Mouse (Mus musculus): Measurements from ENCODE around the gene 4933411K16Rik.

The 4933411K16Rik gene

DNA sequence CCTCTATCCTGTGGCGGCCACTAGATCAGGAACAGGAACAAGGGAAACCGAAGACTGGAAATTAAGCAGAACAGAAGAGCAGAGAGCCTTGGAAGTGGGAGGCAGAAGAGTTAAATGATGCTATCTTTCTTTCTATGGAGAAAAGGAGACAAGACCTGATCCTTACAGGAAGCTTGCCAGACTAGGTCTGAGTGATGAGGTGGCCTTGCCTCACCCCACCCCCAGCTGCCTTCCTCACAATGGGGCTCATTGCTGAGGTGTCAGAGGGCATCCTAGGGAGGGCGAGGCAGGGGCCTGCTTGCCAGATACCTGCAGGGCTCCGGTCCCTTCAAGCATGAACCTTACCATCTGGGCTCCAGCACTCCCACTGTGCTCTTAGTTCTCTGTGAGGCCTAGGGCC, at the start of gene 4933411K16Rik:
4933411K16Rik (plus strand) TSS at position 301 of the 400 bp plus-strand sequence.
- DNase-seq (ENCODE audit: low spot score in 2 of 2) = no peak

DNA sequence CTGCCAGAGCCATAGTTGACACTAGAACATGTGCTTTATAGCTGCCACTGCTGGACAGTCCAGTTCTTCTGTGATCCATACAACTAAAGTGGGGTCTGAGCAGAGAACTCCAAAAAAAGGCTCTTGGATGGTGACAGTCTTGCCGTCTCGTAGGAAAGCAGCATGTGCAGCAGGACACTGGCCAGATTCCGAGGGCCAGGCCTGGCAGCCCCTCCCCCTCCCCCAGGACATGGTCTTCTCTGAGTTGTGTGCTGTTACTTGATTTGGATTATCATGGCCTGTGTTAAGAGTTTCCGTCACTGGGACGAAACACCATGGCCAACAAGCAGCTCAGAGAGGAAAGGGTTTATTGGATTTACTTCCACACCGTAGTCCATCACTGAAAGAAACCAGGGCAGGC, 47.8 kb upstream of the 4933411K16Rik start:
- DNase-seq (ENCODE audit: low spot score in 2 of 2) = no peak

DNA sequence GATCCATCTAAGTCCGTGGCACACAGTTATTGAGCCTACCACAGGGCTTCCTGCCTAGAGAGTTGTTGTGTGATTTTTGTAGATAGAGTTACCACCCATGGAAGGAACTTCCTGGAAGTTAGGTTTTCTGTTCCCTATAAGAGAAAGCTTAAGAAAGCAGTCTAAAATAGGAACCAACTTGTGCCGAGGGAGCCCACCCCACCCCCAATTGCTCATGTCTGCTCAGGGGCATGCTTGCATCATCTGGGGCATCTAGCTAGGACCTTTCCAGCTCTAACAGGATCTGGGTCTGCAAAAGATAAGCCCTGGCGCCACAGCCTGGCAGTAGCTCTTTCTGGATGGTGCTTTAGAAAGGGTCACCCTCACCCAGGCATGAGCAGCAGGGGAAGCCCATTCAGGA, 46.4 kb upstream of the 4933411K16Rik start:
- DNase-seq (ENCODE audit: low spot score in 2 of 2) = no peak

DNA sequence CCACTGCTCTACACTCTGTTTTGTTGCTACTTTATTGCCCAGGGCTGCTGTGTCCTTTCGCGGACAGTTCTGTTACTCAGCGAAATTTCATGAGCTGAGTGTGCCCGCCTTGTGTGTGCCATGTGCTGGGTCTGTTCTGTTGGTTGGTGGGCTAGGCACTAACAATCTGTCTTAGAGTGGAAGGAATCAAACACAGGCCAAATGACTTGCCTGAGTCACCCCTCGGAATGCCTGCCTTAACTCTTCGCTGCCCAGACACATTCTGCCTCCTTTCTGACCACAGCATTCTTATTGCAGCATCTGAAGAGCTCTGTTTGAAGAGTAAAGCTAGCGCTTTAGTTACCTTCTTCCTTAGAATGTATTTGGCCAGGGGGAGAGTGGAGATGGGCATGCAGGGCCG, 45.5 kb upstream of the 4933411K16Rik start:
- no peak for DNase-seq (ENCODE audit: low spot score in 2 of 2)

DNA sequence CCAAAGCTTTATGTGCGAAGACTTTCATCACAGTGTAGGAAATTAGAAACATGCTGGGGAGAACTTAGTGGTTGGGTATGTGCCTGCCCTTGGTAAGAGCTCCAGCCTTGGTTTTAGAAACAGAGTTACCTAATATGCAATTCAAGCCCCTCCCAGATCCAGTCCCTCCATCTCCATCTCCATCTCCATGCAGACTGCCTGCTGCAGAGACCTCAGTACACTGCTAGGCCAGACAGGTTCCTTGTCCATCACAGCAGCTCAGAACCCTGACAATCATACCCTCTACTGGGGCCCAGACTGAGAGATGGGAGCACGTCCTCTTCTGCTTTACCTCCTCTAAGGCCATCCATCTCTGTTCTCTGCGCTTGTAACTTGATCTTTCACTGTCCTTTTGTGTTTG, 43.5 kb upstream of the 4933411K16Rik start:
- DNase-seq (ENCODE audit: low spot score in 2 of 2) = no peak

DNA sequence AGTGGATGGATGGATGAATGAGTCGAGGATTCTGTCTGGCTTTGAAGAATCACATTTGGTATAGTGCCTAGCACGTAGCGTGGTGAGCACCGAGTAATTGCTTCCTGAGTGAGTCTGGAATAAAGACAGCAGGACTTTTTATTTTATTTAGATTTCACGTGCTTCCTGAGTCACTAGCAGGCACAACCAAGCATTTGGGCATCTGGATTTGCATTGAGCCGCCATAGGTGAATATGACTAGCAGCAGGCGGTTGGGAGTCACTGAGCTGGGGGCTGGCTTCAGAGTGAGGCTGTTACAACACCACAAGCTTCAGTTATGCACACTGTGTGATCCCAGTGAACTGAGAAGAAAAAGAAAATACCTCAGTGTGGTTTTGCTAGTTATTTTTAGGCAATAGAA, 43.0 kb upstream of the 4933411K16Rik start:
- DNase-seq (ENCODE audit: low spot score in 2 of 2) = no peak

DNA sequence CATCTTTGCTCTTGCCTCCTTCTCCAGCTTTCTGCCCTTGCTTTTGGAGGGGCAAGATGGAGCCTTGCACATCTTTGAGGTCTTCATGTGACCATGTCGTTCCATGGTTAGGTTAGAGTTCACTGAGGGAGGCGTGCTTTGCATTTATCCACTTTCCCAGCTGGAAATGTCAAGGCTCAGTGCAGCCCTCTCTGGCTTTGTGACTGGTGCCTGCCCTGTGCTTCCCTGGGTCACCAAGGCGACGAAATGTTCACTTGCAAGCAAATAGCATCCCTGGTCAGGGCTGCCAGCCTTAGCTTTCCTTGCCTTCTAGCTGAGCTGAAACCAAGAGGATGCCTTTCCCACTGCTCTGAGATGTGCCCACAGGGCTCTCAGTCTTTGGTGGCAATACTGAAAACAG, 41.6 kb upstream of the 4933411K16Rik start:
- no peak for DNase-seq (ENCODE audit: low spot score in 2 of 2)

DNA sequence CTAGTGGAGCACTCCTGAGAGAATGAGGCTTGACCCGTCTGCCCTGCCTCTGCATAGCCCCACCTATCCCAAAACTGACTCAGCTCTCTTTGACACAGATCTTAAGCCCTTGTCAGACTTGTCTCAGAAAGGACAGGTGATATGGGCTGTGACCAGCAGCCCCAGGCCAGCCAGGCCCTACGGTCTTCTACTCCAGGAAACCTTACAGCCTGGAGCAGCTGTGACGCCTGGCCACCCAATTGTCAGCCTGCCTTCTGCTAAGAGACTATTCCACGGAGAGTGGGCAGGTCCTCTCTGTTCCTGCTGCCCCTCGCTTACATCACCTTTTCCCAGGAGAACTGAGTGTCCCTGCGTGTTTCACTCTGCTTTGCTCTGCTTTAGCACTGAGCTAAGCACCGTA, 40.9 kb upstream of the 4933411K16Rik start:
- no peak for DNase-seq (ENCODE audit: low spot score in 2 of 2)

DNA sequence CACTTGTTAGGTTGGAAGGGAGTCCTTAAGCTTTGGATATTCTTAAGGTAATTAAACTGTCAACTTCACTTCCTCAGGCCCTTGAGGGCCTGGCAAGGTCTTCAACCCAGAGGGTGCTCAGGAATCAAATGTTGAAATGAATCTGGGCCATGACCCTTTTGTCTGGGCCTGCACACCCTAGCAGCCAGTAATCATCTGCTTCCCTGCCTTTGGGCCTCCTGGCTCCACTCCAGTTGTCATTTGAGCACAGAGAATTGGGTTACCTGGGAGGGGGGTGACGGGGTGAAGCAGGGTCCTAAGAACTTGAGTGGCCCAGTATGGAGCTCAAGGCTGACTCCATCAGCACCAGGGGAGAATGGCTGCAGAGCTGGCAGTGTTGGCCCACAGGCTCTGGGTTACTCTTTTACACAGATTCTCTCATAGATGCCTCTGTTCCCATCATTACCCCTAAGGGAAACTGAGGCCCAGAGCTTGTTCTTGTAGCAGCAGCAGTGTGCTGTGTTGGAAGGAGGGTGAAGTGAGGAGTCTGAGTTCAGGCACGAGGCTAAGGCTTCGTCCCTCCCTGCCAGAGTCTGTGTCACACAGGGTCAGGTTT, 37.7 kb upstream of the 4933411K16Rik start:
- DNase-seq (ENCODE audit: low spot score in 2 of 2) = no peak

DNA sequence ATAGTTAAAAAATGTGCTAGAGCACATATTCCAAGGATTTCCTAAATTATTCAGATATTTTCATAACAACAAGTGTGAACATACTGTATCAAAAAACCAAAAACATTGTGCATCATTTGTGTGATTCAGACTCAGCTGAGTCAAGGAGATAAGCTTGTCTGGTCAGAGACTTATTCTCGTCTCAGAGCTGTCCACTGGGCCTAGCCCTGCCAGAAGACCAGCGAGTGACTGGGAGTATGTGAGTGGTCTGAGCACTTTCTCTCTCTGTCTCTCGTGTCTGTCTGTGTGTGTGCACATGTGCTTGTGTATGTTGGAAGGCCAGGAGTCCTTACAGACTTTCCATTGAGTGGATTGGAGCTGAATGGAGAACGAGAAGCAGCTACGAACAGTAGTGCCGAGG, 37.0 kb upstream of the 4933411K16Rik start:
- no peak for DNase-seq (ENCODE audit: low spot score in 2 of 2)

DNA sequence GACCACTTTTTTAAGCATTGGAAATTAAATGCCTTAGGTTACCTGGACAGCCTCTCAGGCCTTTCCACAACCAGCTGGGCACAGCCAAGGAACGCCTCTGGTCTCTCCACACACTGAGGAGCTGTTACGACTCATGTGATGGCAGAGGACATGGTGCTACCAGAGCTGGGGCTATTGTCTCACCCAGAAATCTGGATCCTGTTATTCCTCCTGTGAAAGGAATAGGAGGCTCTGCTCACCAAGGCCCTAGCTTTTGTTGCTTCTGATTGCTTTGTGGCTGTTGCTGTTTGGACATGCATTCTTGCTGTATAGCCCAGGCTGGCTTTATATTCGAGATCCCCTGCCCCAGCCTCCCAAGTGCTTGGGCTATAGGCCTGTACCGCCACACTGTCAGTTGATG, 35.8 kb upstream of the 4933411K16Rik start:
- DNase-seq (ENCODE audit: low spot score in 2 of 2) = no peak

DNA sequence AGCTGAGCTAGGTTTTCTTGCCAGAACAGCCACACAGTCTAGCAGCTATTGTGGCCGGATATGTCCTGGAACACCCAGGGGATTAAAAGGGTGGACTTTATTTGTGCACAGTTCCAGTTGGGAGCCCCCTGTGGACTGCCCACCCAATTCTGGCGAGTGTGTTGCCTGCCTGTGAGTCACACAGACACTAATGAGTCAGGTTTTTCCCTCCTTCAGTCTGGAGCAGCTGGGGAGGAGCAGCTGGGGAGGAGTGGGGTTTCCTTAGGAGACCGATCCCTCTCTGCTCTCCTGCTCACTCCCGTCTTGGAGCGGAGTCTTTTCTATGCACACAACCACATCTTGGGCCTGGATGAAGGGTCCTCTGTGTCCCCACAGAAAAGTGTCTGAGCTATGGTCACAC, 35.2 kb upstream of the 4933411K16Rik start:
- no peak for DNase-seq (ENCODE audit: low spot score in 2 of 2)

DNA sequence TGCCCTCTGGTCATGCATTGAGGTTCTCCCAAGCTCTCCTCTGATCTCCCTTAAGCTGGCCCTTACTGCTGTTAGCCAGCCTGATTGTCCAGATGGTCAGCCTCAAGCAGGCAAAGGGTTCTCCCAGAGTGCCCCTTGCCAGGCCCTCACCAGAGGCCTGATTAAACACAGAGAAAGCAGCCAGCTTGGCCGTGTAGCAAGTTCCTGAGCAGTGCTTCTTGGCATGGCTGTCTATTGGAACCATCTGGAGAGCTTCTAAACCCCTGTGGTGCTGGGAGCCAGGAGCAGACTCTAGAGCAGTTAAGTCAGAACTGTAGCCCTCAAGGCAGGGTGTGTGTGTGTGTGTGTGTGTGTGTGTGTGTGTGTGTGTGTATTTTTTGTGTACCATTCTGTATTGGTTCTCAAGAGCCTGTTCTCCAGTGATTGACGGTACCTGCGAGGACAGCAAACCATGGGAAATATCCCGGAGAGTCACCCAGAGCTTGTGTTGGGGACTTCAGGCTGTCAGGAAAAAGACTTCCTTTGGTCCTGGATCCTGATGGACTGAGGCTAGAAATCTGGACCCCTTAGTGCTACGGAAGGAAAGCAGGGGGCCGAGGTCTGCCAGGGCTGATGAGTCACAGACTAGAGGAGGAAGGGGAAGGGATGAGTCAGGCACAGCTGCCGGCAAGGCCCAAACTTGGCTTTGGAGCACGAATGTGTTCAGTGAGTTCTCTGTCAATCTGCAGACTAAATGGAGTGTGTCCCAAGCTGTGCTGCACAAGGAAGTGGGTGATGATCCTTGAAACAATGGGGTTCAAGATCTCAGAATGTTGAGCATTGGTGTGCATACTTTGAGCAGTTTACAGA, 34.4 kb upstream of the 4933411K16Rik start:
- no peak for DNase-seq (ENCODE audit: low spot score in 2 of 2)

DNA sequence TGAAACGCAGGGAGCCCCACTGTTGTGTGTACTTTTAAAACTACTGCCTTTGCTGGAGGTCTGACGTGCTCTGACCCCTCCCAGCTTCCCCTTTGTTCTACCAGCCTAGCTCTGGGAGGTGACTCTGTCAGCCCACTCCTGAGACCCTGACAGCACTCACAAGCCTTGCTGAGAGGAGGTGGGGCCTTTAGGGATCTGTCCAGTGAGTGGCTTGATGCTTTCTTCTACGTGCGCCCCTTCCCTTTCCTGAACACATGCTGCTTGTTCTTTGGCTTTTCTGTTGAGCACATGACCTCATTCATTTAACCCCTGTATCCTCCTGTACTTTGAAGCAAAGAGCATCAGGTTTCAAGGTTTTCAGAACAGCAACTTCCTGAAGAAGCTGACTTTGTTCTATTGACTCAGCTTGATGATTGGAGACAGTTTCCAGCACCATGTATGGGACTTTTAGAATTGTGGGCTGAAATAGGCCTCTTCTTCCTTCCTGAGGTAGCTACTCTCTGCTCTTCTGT, 33.0 kb upstream of the 4933411K16Rik start:
- DNase-seq (ENCODE audit: low spot score in 2 of 2) = peak in 1 of 2 experiments; percentile 32

DNA sequence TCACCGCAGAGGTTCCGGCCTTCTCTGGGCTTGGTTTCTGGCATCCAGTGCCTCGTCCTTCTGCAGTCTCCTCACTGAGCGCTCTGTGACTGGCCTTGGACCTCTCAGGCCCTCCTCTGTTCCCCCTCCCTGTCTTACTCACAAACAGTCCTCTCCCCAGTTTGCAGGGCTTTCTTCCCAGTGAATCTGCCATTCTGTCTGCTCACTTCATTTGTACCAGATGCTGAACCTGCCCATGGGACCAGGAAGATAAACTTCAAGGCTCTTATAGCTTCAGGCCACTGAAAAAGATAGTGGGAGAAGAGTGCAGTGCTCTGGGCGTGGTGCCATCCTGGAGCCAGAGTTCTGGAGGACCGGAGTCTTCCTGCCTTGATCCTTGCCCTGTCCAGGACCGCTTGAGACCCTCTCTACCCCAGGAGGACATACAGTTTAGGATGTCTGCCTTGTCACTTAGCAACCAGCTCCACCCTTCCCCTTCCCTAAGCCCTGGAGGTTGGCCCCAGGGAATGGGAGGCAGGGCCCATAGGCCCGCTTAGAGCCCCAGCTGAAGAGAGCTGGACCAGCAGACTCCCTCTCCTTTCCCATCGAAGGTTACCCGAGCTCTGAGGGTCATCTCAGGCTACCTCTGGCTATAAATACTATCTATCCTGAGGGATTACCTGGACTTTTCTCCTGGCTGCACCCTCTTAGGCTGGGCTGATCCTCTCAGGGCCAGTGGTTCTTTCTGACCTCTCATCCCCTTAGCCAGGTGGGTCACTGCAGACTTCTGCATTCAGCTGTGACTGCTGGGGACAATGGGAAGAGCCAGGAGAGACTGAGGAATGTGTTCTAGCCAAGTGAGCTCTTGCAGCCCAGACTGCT, 30.1 kb upstream of the 4933411K16Rik start:
- no peak for DNase-seq (ENCODE audit: low spot score in 2 of 2)

DNA sequence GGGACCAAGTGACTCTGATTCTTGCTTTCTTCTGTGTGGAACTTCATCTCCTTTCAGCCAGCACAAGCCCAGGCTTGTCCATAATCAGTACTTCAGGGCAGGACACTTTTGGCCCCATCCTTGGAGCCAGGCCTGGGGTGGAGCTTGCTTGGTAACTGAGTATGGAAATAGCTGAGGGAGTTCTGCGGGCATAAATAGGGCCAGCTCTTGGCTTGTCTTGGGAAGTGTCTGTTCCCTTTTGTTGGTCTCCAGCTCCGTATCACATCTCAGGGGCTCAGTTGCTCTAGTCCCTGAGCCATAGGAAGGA, 29.6 kb upstream of the 4933411K16Rik start:
- no peak for DNase-seq (ENCODE audit: low spot score in 2 of 2)

DNA sequence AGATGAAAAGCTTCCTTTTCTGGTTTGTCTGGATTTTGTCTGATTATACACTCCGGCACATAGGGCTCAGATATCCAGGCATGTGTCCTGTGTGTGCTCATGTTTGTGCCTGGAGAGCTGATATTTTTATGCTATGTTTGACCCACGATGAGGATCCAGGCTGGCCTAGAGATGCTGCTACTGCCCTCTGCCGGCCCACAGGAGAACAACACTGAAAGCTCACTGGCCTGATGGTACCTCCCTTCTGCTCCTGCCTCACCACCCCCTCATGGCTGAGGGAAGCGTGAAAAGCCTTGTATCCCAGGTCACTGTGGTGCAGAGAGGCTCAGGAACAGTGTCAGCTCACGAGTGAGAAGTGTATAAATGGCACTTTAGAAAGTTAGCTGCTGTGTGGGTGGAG, 25.9 kb upstream of the 4933411K16Rik start:
- DNase-seq (ENCODE audit: low spot score in 2 of 2) = peak; percentile 53 to 74

DNA sequence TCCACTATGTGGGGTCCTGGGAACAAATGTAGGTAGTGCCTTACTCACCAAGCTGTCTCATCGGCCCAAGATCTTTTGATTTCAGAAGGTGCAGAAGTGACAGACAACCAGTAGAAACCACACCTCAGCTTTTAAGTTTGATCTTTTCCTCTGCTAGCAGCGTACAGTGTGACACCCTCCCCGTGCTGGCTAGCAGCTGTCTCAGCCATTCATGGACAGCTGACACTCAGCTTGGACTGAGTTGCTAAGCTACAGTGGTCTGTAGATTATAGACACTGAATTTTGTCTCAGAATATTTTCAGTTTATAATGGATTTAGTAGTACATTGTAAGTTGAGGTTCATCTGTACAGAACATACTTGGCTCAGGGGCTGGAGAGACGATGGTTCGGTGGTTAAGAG, 20.9 kb upstream of the 4933411K16Rik start:
- no peak for DNase-seq (ENCODE audit: low spot score in 2 of 2)

DNA sequence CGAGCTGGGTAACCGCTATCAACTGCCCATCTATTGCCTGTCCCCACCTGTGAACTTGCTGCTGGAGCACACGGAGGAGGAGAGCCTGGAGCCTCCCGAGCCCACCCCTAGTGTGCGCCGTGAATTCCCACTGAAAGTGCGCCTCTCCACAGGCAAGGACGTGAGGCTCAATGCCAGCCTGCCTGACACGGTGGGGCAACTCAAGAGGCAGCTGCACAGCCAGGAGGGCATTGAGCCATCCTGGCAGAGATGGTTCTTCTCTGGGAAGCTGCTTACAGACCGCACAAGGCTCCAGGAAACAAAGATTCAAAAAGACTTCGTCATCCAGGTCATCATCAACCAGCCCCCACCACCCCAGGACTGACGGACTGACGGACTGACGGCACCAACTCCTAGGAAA, 18.4 kb upstream of the 4933411K16Rik start:
- no peak for DNase-seq (ENCODE audit: low spot score in 2 of 2)

DNA sequence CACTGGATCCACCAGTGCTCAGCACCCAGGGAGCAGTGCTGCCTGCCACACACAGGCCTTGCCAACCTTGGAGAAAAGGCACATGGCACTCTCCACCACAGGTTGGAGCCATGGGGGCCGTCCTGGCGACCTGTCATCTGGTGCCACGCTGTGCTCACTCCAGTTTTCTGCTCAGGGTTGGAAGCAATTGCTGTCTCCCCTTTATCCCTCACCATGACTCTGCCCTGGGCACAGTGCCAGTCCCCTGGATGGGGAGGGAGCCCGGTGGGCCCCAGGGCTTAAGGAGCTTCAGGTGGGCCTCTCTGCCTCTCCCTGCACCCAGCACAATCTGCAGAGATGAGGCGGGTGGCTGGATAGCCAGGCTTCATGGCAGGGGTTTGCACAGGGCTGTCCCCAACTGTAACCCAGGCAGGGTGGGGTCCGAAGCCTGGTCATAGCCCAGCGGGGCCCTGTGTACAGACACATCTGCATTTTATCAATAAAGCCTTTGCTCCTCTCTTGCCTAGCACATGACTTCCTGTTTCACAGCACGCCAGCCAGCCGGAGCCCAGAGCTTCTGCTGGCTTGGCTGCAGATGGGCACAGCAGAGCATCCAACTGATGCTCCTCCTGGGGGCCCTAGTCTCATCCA, 17.8 kb upstream of the 4933411K16Rik start:
- DNase-seq (ENCODE audit: low spot score in 2 of 2) = no peak

DNA sequence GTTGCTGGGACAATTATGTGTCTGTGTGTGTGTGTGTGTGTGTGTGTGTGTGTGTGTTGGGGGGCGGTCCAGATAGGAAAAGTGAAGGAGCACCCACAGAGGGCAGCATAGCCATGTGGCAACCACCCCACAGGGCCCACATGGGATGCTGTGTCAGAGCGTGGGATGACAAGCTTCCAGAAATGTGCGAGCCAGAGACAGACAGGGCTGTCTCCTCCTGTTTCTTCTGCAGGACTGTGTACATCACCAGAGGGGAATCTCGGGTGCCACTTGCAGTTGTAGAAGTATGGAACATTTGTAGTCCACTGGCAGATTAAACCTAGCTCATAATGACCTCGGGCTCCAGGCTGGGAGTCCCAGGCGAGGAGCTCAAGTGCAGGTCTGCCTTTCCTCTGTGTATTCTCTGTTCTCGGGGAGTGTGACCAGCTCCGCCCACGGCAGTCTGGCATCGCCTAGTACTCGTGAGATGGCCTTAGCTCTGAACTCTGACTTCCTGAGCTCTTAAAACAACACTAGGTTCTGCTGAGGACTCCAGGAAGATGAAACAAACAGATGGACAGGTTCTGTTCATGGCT, 17.1 kb upstream of the 4933411K16Rik start:
- DNase-seq (ENCODE audit: low spot score in 2 of 2) = no peak

Data from thymus, postnatal 10 days (tissue).